Mouse (Mus musculus): ENCODE measurements around the gene Cops7b.

GRCm38 (mm10) chr1:86551877-86552276, 30.8 kb upstream of the Cops7b start:
- TF ChIP-seq CHD2 (IDR thresholded peaks at IDR 0.05; ENCODE audit: low read depth, low read length) (no peak), MAFK (IDR thresholded peaks at IDR 0.05; ENCODE audit: insufficient read depth, low read depth, low read length) (no peak)
